Mouse (Mus musculus) liver, adult 2 months (tissue): ENCODE measurements around the gene Zfp446.

ENCODE experiments used
- CTCF ChIP-seq: fragments of 200-500 bp; IDR thresholded peaks from 2 replicates; pipeline ENCODE4 v1.5.1; 2011; ENCODE audit warnings: low read depth, low read length, control low read depth
- POLR2A ChIP-seq: fragments of 200-500 bp; IDR thresholded peaks from 2 replicates; pipeline ENCODE4 v1.6.1; 2011; ENCODE audit warnings: low read length, control low read depth; ENCODE audit not compliant: insufficient read depth; ENCODE audit errors: extremely low read depth

DNA sequence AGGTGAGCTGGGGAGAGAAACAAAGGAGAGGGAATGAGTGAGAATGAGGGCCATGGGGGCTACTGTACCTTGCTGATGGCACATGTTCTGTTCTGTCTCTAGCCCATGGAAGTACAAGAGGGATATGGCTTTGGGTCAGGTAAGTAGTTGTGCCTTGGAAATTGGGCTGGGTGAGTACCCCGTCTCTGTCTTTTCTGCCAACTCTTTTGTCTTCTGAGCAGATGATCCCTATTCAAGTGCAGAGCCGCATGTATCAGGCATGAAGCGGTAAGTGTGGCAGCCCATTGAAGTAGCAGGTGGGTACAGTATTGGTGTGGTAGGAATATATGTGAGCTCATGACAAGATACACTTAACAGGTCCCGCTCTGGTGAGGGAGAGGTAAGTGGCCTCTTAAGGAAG, 51.3 kb downstream of the Zfp446 start:
- TF ChIP-seq CTCF: no peak
- no peak for TF ChIP-seq POLR2A
